Mouse (Mus musculus) kidney, adult 2 months (tissue): Measurements from ENCODE around the gene Thbs4.

Experiments used
- CTCF ChIP-seq: fragments of 200-500 bp; conservative IDR thresholded peaks from 2 replicates; pipeline ENCODE4 v1.5.1; 2011; ENCODE audit warnings: low read depth, mild to moderate bottlenecking, control low read depth, low read length, moderate library complexity, mixed read lengths; ENCODE audit not compliant: insufficient read depth, insufficient read length
- POLR2A ChIP-seq: fragments of 200-500 bp; IDR thresholded peaks from one replicate; pipeline ENCODE4 v1.6.1; 2011; ENCODE audit warnings: low read depth, low read length, control low read depth

- no peak for TF ChIP-seq POLR2A
- no peak for TF ChIP-seq CTCF
Measured at GRCm38 (mm10) chr13:92783551-92783950, 11.1 kb downstream of the Thbs4 start.
